Mouse (Mus musculus) gastrocnemius, postnatal 10 days (tissue): ENCODE results near the gene Slc25a21. TPM values are rescaled to one million over a fixed set of nuclear protein-coding genes. Genes with fewer than 3 reads are reported as not detected.

Experiments used
- DNase-seq: peaks from one replicate; pipeline ENCODE4 v3.0.0; 2021; ENCODE audit warnings: mixed read lengths
- total RNA-seq, 2 experiments: library from RNA; stranded (reverse); gene quantifications; 2 replicates each; pipeline ENCODE4 v1.2.3; 2021

The Slc25a21 gene
- total RNA-seq, 2 experiments from 2014 or later: 0.35 to 0.54 TPM

- no peak for DNase-seq
These were observed 460.2 kb downstream of the Slc25a21 start for GRCm38 (mm10) chr12:56737104-56737503.

- no peak for DNase-seq
These were observed 469.6 kb downstream of the Slc25a21 start for GRCm38 (mm10) chr12:56727631-56728030.

GRCm38 (mm10) chr12:56718707-56719051 lies 478.6 kb downstream of the Slc25a21 start:
- no peak for DNase-seq

- no peak for DNase-seq
These were observed 479.1 kb downstream of the Slc25a21 start for GRCm38 (mm10) chr12:56717971-56718706.

GRCm38 (mm10) chr12:56701004-56701403 lies 496.3 kb downstream of the Slc25a21 start:
- no peak for DNase-seq

GRCm38 (mm10) chr12:56699915-56700900 lies 497.1 kb downstream of the Slc25a21 start:
- DNase-seq: no peak

- DNase-seq: no peak
These were observed 497.9 kb downstream of the Slc25a21 start for GRCm38 (mm10) chr12:56699351-56699750.

GRCm38 (mm10) chr12:56698191-56698980 lies 498.9 kb downstream of the Slc25a21 start:
- DNase-seq: no peak

- no peak for DNase-seq
These were observed 499.5 kb downstream of the Slc25a21 start for GRCm38 (mm10) chr12:56697785-56698184.

GRCm38 (mm10) chr12:56697011-56697740 lies 500.1 kb downstream of the Slc25a21 start:
- DNase-seq: no peak

GRCm38 (mm10) chr12:56696174-56697010 lies 500.9 kb downstream of the Slc25a21 start:
- DNase-seq: no peak

GRCm38 (mm10) chr12:56695358-56696173 lies 501.7 kb downstream of the Slc25a21 start:
- peak; percentile 70 for DNase-seq

- DNase-seq: no peak
These were observed 502.3 kb downstream of the Slc25a21 start for GRCm38 (mm10) chr12:56694936-56695335.

- no peak for DNase-seq
These were observed 502.9 kb downstream of the Slc25a21 start for GRCm38 (mm10) chr12:56694361-56694760.

GRCm38 (mm10) chr12:56693411-56694098 lies 503.7 kb downstream of the Slc25a21 start:
- no peak for DNase-seq

- DNase-seq: no peak
These were observed 504.7 kb downstream of the Slc25a21 start for GRCm38 (mm10) chr12:56692536-56692935.

- no peak for DNase-seq
These were observed 505.7 kb downstream of the Slc25a21 start, which contains the start of gene Pax9 for GRCm38 (mm10) chr12:56691427-56692079. TSS of gene Pax9 (plus strand) at chr12:56691767.

GRCm38 (mm10) chr12:56691001-56691400 lies 506.3 kb downstream of the Slc25a21 start:
- DNase-seq: no peak
